Mouse (Mus musculus): ENCODE measurements around the gene Chaf1b. TPM values are rescaled to one million over a fixed set of nuclear protein-coding genes. Genes with fewer than 3 reads are reported as not detected.

Chaf1b gene
- polyA plus RNA-seq (2012; rRNA removed): 4.5 and 5.3 TPM in 2 replicates

DNA sequence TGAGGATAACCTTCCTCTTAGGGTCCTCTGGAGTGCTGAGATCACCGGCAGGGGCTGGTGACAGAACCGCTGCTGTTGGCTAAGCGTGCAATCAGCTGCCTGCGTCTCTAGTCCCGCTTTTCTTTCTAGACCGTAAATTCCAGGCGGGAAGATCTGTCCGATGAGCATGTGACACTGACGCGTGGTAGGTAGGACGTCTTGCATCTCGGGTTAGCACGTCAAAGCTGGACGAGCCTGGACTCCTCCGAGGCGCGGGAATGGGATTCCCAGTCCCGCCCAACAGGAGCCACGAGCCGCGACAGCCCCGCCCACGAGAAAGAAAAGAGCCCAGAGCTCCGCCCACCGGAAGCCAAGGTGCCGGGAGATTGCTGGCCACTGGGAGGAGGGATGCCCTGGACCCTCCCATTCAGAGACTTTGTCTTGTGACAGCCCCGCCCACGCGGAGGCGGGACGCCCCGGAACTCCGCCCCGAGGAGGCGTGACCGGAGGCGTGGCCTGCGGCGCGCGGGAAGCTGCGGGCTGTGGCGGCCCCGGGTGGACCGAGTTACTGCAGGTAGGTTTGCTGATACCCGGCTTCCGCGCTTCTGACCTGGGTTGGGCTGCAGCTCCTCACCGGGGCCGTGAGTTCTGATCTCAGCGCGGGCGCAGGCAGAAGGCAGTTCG, at the start of gene Chaf1b:
Gene Chaf1b (plus strand): TSS at position 479 of the 663 bp plus-strand sequence.
- DNase-seq (ENCODE audit: low read depth): peak; percentile 66

DNA sequence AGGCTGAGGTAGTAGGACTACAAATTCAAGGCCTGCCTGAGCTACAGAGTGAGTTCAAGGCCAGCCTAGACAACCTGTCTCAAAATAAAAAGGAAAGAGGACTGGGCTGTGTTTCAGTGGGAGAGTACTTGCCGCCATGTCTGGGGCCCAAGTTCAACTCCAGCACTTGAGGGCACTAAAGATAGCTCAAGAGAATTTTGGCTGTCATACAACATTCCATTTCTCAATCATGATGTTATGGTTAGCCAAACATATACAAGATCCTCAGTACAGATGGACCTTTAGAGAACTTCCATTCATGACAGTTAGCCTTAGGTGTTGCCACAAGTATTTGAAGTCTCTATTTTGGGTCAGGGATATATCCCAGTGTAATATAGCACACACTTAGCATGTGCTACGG, 49.6 kb upstream of the Chaf1b start:
- DNase-seq (ENCODE audit: low read depth): no peak

GRCm38 (mm10) chr16:93839049-93839448, 44.7 kb upstream of the Chaf1b start:
- no peak for DNase-seq (ENCODE audit: low read depth)

- no peak for DNase-seq (ENCODE audit: low read depth)
These were observed 33.2 kb upstream of the Chaf1b start for GRCm38 (mm10) chr16:93850527-93850926.

DNA sequence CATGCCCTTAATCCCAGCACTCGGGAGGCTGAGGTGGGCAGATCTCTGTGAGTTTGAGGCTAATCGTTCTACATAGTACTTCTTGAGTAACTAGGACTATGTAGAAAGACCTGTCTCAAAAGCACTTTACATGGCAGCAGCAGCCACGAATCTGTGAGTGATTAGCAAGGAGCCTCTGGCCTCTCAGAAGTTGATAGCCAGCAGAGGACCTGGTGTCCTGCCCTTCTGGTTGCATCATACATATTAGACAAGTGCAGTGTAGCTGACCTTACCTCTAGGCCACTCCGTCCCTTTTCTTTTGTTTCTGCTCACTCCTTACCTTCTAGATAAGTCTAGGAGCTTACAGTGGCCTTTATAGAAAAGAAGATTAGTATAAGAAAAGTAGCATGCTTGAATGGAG, 23.7 kb upstream of the Chaf1b start:
- DNase-seq (ENCODE audit: low read depth): no peak

GRCm38 (mm10) chr16:93860686-93861085, 23.0 kb upstream of the Chaf1b start:
- no peak for DNase-seq (ENCODE audit: low read depth)

DNA sequence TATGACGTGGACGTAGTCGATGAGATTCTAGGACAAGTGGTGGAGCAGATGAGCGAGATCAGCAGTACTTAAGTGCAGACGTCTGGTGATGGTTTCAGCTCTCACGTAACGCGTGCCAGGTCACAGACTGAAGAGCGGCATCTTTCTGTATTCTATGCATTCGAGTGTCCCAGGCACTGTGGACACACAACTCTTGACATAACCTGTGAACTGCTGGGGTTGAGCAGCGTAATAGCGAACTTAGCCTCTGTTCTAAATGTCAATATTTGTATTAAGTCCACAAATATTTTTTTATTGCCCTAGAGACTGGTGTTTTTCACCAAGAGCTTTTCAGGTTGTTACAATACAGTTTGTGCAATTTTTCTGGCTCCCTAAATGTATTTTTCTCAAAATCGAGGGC, 8.9 kb upstream of the Chaf1b start:
- DNase-seq (ENCODE audit: low read depth): no peak

- no peak for DNase-seq (ENCODE audit: low read depth)
These were observed 5.9 kb upstream of the Chaf1b start for GRCm38 (mm10) chr16:93877612-93878380.

GRCm38 (mm10) chr16:93884086-93884721, 503 bp downstream of the Chaf1b start:
- DNase-seq (ENCODE audit: low read depth): no peak

GRCm38 (mm10) chr16:93884722-93885113, 1.0 kb downstream of the Chaf1b start:
- DNase-seq (ENCODE audit: low read depth): no peak

DNA sequence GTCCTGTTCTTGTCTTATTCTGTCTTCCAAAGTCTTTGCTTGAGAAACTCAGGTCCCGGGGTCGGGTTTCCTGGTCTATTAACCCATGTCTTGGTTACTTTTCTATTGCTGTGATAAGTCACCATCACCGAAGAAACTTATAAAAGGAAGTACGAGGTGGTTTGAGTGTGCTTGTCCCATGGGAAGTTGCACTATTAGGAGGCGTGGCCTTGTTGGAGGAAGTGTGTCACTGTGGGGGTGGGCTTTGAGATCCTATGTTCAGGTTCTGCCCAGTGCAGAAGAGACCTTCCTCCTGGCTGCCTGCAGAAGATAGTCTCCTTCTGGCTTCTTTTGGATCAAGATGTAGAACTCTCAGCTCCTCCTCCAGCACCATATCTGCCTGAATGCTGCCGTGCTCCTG, 4.8 kb downstream of the Chaf1b start:
- no peak for DNase-seq (ENCODE audit: low read depth)

GRCm38 (mm10) chr16:93890948-93891604, 7.4 kb downstream of the Chaf1b start:
- no peak for DNase-seq (ENCODE audit: low read depth)

- DNase-seq (ENCODE audit: low read depth): no peak
These were observed 9.6 kb downstream of the Chaf1b start for GRCm38 (mm10) chr16:93893285-93893684.

- DNase-seq (ENCODE audit: low read depth): no peak
These were observed 19.3 kb downstream of the Chaf1b start for GRCm38 (mm10) chr16:93903027-93903426.

- DNase-seq (ENCODE audit: low read depth): no peak
These were observed 22.7 kb downstream of the Chaf1b start for GRCm38 (mm10) chr16:93906156-93907014.

GRCm38 (mm10) chr16:93907761-93908160, 24.1 kb downstream of the Chaf1b start:
- no peak for DNase-seq (ENCODE audit: low read depth)

- no peak for DNase-seq (ENCODE audit: low read depth)
These were observed 24.5 kb downstream of the Chaf1b start for GRCm38 (mm10) chr16:93908196-93908595.

- no peak for DNase-seq (ENCODE audit: low read depth)
These were observed 26.2 kb downstream of the Chaf1b start for GRCm38 (mm10) chr16:93909936-93910335.

DNA sequence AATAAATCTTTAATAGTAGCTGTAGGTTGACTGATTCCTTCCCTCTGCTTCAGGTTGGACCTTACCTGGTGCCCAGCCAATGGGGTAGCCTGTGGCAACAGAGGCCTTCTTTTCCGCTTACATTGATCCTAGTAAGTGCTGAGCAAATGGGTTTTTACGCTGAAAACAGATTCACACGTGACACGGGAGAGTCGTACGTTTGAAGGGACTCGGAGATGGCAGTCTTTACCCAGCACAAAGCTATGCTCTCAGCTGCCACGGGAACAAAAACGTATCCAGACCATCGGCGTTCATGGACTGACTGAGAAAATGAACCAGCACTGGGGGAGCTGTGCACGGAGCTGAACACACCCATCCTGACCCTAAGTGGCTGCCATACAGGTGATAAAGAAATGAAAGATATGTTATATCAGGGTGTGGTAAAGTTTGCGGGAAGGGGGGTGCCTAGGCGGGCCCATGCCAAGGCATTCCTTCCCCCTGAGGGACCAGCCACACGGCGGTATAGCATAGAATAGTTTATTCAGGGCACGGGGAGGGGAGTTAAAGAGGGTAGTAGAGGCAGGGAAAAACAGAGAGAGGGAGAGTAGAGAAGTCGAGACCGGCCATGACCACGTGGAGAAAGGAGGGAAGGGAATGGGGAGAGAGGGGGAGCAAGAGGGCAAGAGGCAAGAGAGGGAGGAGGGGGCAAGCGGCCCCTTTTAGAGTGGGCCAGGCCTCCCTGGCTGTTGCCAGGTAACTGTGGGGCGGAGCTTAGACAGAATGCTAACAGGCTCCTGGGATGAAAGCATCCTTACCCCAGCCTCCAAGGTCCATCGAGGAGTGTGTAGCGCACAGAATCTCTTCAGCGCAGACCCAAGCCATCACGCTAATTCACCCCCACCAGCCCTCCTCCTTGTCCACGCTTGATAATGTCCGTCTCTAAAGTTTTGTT, 27.3 kb downstream of the Chaf1b start:
- DNase-seq (ENCODE audit: low read depth): no peak

- no peak for DNase-seq (ENCODE audit: low read depth)
These were observed 28.5 kb downstream of the Chaf1b start for GRCm38 (mm10) chr16:93912158-93912557.

Data from gonadal fat pad, adult 2 months (tissue).